Mouse (Mus musculus) right cerebral cortex, postnatal 4 days (tissue): ENCODE data around the gene Coa4.
A peak's percentile ranks its signal among the peaks of the same experiment; 100 is the strongest.
"Not testable (repeated sequence)": the region's sequence is repeated elsewhere in the genome, so short reads cannot be mapped to it uniquely, and the experiment has no call there.

Experiments
- DNase-seq: peaks from one replicate; pipeline ENCODE4 v3.0.0-alpha.2; 2022

Gene Coa4

GRCm38 (mm10) chr7:100506494-100506893 is 30.4 kb upstream of the Coa4 start:
- no peak for DNase-seq

GRCm38 (mm10) chr7:100508670-100509069 is 28.2 kb upstream of the Coa4 start:
- DNase-seq = no peak

- DNase-seq = no peak
Observed at GRCm38 (mm10) chr7:100511602-100512001, 25.3 kb upstream of the Coa4 start.

- no peak for DNase-seq
Observed at GRCm38 (mm10) chr7:100514573-100514972, 22.3 kb upstream of the Coa4 start, which contains the start of gene Dnajb13. TSS of gene Dnajb13 (minus strand) at chr7:100514960.

GRCm38 (mm10) chr7:100520204-100520603 is 16.7 kb upstream of the Coa4 start:
- DNase-seq = no peak

GRCm38 (mm10) chr7:100520663-100521285 is 16.1 kb upstream of the Coa4 start:
- DNase-seq = peak; percentile 94

GRCm38 (mm10) chr7:100522222-100522621 is 14.6 kb upstream of the Coa4 start:
- DNase-seq = no peak

GRCm38 (mm10) chr7:100524669-100525068 is 12.2 kb upstream of the Coa4 start:
- no peak for DNase-seq

GRCm38 (mm10) chr7:100530766-100531165 is 6.1 kb upstream of the Coa4 start:
- no peak for DNase-seq

GRCm38 (mm10) chr7:100533503-100533902 is 3.4 kb upstream of the Coa4 start:
- no peak for DNase-seq

GRCm38 (mm10) chr7:100534216-100534615 is 2.7 kb upstream of the Coa4 start:
- no peak for DNase-seq

GRCm38 (mm10) chr7:100535831-100536230 is 1.0 kb upstream of the Coa4 start:
- DNase-seq = no peak

GRCm38 (mm10) chr7:100537519-100537902 is 640 bp downstream of the Coa4 start:
- DNase-seq = no peak

- no peak for DNase-seq
Observed at GRCm38 (mm10) chr7:100539516-100539915, 2.6 kb downstream of the Coa4 start.

GRCm38 (mm10) chr7:100544437-100544836 is 7.6 kb downstream of the Coa4 start:
- no peak for DNase-seq

- no peak for DNase-seq
Observed at GRCm38 (mm10) chr7:100547631-100548030, 10.8 kb downstream of the Coa4 start.

GRCm38 (mm10) chr7:100549796-100550195 is 12.9 kb downstream of the Coa4 start:
- no peak for DNase-seq

GRCm38 (mm10) chr7:100550338-100551007 is 13.6 kb downstream of the Coa4 start:
- DNase-seq = peak; percentile 29

- DNase-seq = no peak
Observed at GRCm38 (mm10) chr7:100554939-100555338, 18.1 kb downstream of the Coa4 start.

GRCm38 (mm10) chr7:100555431-100555951 is 18.6 kb downstream of the Coa4 start:
- peak; percentile 46 for DNase-seq

- no peak for DNase-seq
Observed at GRCm38 (mm10) chr7:100557241-100557640, 20.4 kb downstream of the Coa4 start.

- DNase-seq = no peak
Observed at GRCm38 (mm10) chr7:100559331-100559730, 22.5 kb downstream of the Coa4 start.

- DNase-seq = no peak
Observed at GRCm38 (mm10) chr7:100561861-100562587, 25.2 kb downstream of the Coa4 start.

GRCm38 (mm10) chr7:100567238-100567637 is 30.4 kb downstream of the Coa4 start:
- not testable (repeated sequence) for DNase-seq
